Mouse (Mus musculus): Measurements from ENCODE around the gene Egfl8. TPM values are rescaled to one million over a fixed set of nuclear protein-coding genes. Genes with fewer than 3 reads are reported as not detected.

Gene Egfl8
- polyA plus RNA-seq, 1 experiment from 2014 or later: 3.6 TPM

DNA sequence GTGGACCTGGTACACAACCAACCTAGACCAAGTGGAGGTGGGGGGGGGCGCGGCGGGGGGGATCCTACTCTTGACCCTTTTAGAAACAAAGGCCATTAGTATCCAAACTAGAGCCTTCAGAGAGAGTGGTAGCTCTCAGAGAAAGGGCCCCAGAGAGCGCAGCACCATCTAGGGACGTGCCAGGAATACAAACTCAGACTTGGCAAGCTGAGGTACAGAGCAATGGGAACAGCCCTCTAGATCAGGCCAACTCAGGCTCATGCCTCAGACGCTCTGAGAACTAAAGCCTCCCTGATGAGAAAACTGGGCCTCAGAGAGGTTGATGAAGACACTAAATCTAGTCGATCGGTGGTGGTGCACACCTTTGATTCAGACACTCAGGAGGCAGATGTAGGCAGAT is 30.6 kb downstream of the Egfl8 start:
- Histone ChIP-seq H3K27me3 (ENCODE audit: control insufficient read depth, insufficient read depth, low read length) (no peaks in the 10 kb centered on the region), H3K36me3 (ENCODE audit: control insufficient read depth, insufficient read depth, low read length) (no peaks in the 10 kb centered on the region), H3K4me3 (ENCODE audit: low read length) (no peak overlapping the region), H3K4me1 (ENCODE audit: control insufficient read depth, insufficient read depth, low read length) (peaks cover 27% of the 10 kb centered on the region), H3K4me2 (replicated peaks; ENCODE audit: low read depth, low read length) (no peak overlapping the region), H3K27ac (ENCODE audit: low read depth, low read length) (no peak overlapping the region), H3K9ac (ENCODE audit: low read depth, low read length) (no peak overlapping the region), H3K9me3 (ENCODE audit: control insufficient read depth, low read length) (no peaks in the 10 kb centered on the region)
- 96% methylated on average over 8 of the region's 8 CpGs for WGBS
- ATAC-seq (ENCODE audit: low FRiP score, low TSS enrichment): no peak

DNA sequence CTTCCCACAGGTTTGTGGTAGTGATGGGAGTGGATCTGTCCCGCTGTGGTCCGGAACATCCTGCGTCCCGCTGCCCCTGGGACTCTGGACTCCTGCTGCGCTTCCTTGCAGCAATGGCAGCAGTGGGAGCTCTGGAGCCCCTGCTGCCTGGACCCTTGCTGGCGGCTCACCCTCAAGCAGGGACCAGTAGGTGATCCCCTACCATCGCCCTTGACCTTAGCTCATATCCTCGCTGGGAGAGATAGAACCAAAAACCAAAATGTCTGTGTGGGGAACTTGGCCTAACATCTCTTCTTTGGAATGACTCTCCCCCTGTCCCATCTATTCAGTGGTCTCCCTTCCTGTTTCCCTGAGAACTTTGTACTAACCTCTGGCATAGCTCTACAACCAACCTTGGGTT is 32.0 kb downstream of the Egfl8 start:
- Histone ChIP-seq H3K4me3 (ENCODE audit: low read length) (no peak overlapping the region), H3K9ac (ENCODE audit: low read depth, low read length) (no peak overlapping the region), H3K9me3 (ENCODE audit: control insufficient read depth, low read length) (no peaks in the 10 kb centered on the region), H3K27me3 (ENCODE audit: control insufficient read depth, insufficient read depth, low read length) (no peaks in the 10 kb centered on the region), H3K36me3 (ENCODE audit: control insufficient read depth, insufficient read depth, low read length) (no peaks in the 10 kb centered on the region), H3K27ac (ENCODE audit: low read depth, low read length) (no peak overlapping the region), H3K4me1 (ENCODE audit: control insufficient read depth, insufficient read depth, low read length) (peaks cover 14% of the 10 kb centered on the region), H3K4me2 (replicated peaks; ENCODE audit: low read depth, low read length) (no peak overlapping the region)
- ATAC-seq (ENCODE audit: low FRiP score, low TSS enrichment): no peak
- WGBS: 87% methylated on average over 8 of the region's 8 CpGs

DNA sequence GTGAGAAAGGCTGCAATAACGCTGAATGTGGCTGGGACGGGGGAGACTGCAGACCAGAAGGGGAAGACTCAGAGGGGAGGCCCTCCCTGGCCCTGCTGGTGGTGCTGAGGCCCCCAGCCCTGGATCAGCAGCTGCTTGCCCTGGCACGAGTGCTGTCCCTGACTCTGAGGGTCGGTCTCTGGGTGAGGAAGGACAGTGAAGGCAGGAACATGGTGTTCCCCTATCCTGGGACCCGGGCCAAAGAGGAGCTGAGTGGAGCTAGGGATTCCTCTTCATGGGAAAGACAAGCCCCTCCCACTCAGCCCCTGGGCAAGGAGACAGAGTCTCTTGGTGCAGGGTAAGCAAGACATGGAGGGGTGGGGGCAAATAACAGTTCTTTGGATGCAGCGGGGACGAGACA is 32.4 kb downstream of the Egfl8 start:
- WGBS: 71% methylated on average over 7 of the region's 7 CpGs
- no peak overlapping the region for H3K4me3 ChIP-seq (ENCODE audit: low read length)
- no peaks in the 10 kb centered on the region for H3K36me3 ChIP-seq (ENCODE audit: control insufficient read depth, insufficient read depth, low read length)
- no peaks in the 10 kb centered on the region for H3K27me3 ChIP-seq (ENCODE audit: control insufficient read depth, insufficient read depth, low read length)
- H3K9ac ChIP-seq (ENCODE audit: low read depth, low read length): no peak overlapping the region
- H3K4me1 ChIP-seq (ENCODE audit: control insufficient read depth, insufficient read depth, low read length): peaks cover 10% of the 10 kb centered on the region; the same call in 1 of the 2 replicates
- H3K27ac ChIP-seq (ENCODE audit: low read depth, low read length): no peak overlapping the region
- no peaks in the 10 kb centered on the region for H3K9me3 ChIP-seq (ENCODE audit: control insufficient read depth, low read length)
- H3K4me2 ChIP-seq (replicated peaks; ENCODE audit: low read depth, low read length): no peak overlapping the region
- ATAC-seq (ENCODE audit: low FRiP score, low TSS enrichment): no peak

DNA sequence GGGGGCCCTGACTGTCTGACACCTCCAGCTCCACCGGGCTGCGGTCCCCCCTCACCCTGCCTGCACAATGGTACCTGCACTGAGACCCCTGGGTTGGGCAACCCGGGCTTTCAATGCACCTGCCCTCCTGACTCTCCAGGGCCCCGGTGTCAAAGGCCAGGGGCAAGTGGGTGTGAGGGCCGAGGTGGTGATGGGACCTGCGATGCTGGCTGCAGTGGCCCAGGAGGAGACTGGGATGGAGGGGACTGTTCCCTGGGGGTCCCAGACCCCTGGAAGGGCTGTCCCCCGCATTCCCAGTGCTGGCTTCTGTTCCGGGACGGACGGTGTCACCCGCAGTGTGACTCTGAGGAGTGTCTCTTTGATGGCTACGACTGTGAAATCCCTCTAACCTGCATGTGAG is 33.2 kb downstream of the Egfl8 start:
- no peak overlapping the region for H3K4me3 ChIP-seq (ENCODE audit: low read length)
- H3K4me2 ChIP-seq (replicated peaks; ENCODE audit: low read depth, low read length): no peak overlapping the region
- H3K27ac ChIP-seq (ENCODE audit: low read depth, low read length): no peak overlapping the region
- H3K9ac ChIP-seq (ENCODE audit: low read depth, low read length): no peak overlapping the region
- H3K36me3 ChIP-seq (ENCODE audit: control insufficient read depth, insufficient read depth, low read length): no peaks in the 10 kb centered on the region
- no peaks in the 10 kb centered on the region for H3K9me3 ChIP-seq (ENCODE audit: control insufficient read depth, low read length)
- H3K27me3 ChIP-seq (ENCODE audit: control insufficient read depth, insufficient read depth, low read length): no peaks in the 10 kb centered on the region
- no peak for ATAC-seq (ENCODE audit: low FRiP score, low TSS enrichment)
- peaks cover 5% of the 10 kb centered on the region; the same call in 1 of the 2 replicates for H3K4me1 ChIP-seq (ENCODE audit: control insufficient read depth, insufficient read depth, low read length)
- WGBS: 85% methylated on average over 12 of the region's 12 CpGs

DNA sequence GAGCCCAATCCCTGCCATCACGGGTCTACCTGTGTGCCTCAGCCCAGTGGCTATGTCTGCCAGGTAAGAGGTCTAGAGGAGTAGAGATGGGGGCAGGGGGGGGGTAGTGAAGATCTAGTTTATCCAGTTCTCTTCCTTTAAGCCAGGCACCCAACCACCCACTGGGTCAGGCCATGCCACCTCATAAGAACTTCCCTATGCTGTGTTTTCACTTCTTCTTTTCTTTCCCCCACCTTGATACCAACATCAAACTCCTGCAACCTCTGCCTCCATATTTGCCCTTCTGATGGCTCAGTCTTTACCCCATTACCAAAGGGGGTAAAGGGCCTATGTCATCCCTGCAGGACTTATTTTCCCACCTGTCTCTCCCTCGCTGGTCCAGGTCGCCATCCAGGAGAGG is 37.7 kb downstream of the Egfl8 start:
- no peaks in the 10 kb centered on the region for H3K4me1 ChIP-seq (ENCODE audit: control insufficient read depth, insufficient read depth, low read length)
- no peak overlapping the region for H3K27ac ChIP-seq (ENCODE audit: low read depth, low read length)
- H3K4me3 ChIP-seq (ENCODE audit: low read length): no peak overlapping the region
- no peaks in the 10 kb centered on the region for H3K27me3 ChIP-seq (ENCODE audit: control insufficient read depth, insufficient read depth, low read length)
- no peak for ATAC-seq (ENCODE audit: low FRiP score, low TSS enrichment)
- H3K4me2 ChIP-seq (replicated peaks; ENCODE audit: low read depth, low read length): no peak overlapping the region
- H3K36me3 ChIP-seq (ENCODE audit: control insufficient read depth, insufficient read depth, low read length): no peaks in the 10 kb centered on the region
- no peaks in the 10 kb centered on the region for H3K9me3 ChIP-seq (ENCODE audit: control insufficient read depth, low read length)
- 90% methylated on average over 3 of the region's 3 CpGs for WGBS
- H3K9ac ChIP-seq (ENCODE audit: low read depth, low read length): no peak overlapping the region

DNA sequence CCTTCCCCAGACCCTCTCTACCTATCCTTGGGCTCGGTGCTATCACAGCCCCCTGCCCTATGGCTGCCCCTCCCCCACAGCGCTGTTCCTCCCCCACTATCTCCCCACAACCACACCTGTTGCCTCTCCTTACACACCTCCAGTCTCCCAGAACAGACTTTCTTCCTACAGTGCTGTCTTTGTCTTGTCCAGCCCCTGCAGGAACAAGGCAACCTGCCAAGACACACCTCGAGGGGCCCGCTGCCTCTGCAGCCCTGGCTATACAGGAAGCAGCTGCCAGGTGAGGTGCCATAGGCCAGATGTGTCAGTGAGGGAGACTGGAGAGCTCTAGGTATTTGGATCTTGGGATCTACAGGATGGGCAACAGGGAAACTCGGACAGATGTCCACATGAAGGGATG is 39.2 kb downstream of the Egfl8 start:
- WGBS: 81% methylated on average over 4 of the region's 5 CpGs
- Histone ChIP-seq H3K27me3 (ENCODE audit: control insufficient read depth, insufficient read depth, low read length) (no peaks in the 10 kb centered on the region), H3K9me3 (ENCODE audit: control insufficient read depth, low read length) (no peaks in the 10 kb centered on the region), H3K36me3 (ENCODE audit: control insufficient read depth, insufficient read depth, low read length) (no peaks in the 10 kb centered on the region), H3K4me3 (ENCODE audit: low read length) (no peak overlapping the region), H3K27ac (ENCODE audit: low read depth, low read length) (no peak overlapping the region), H3K4me1 (ENCODE audit: control insufficient read depth, insufficient read depth, low read length) (no peaks in the 10 kb centered on the region), H3K9ac (ENCODE audit: low read depth, low read length) (no peak overlapping the region), H3K4me2 (replicated peaks; ENCODE audit: low read depth, low read length) (no peak overlapping the region)
- no peak for ATAC-seq (ENCODE audit: low FRiP score, low TSS enrichment)

DNA sequence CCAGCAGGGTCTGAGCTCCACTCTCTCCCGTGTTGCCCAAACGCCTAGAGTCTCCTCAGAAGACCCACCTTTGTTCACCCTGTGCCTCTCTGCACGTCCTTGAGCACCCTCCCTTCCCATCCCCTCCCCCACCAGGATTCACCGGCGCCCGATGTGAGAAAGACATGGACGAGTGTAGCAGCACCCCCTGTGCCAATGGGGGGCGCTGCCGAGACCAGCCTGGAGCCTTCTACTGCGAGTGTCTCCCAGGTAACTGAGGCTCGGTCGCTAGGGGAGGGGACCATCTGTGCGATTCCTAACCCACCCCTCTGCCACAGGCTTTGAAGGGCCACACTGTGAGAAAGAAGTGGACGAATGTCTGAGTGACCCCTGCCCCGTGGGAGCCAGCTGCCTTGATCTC is 43.4 kb downstream of the Egfl8 start:
- no peaks in the 10 kb centered on the region for H3K36me3 ChIP-seq (ENCODE audit: control insufficient read depth, insufficient read depth, low read length)
- no peak for ATAC-seq (ENCODE audit: low FRiP score, low TSS enrichment)
- H3K27me3 ChIP-seq (ENCODE audit: control insufficient read depth, insufficient read depth, low read length): no peaks in the 10 kb centered on the region
- H3K4me3 ChIP-seq (ENCODE audit: low read length): no peak overlapping the region
- H3K9ac ChIP-seq (ENCODE audit: low read depth, low read length): no peak overlapping the region
- no peaks in the 10 kb centered on the region for H3K9me3 ChIP-seq (ENCODE audit: control insufficient read depth, low read length)
- 18% methylated on average over 15 of the region's 15 CpGs for WGBS
- H3K4me2 ChIP-seq (replicated peaks; ENCODE audit: low read depth, low read length): no peak overlapping the region
- H3K27ac ChIP-seq (ENCODE audit: low read depth, low read length): no peak overlapping the region
- no peaks in the 10 kb centered on the region for H3K4me1 ChIP-seq (ENCODE audit: control insufficient read depth, insufficient read depth, low read length)

DNA sequence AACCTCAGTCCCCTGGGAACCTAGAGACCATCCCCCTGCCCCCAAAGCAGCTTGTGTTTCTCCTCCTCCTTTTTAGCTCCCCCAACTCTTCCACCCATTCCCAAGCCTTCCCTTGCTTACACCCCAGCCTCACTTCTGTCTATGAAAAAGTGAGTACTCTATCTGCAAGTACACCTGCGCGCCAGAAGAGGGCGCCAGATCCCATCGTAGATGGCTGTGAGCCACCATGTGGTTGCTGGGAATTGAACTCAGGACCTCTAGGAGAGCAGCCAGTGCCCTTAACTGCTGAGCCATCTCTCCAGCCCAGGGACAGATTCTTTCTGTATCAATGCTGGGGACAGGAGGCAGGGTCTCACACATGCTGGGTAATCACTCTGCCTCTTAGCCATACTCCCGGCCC is 43.9 kb downstream of the Egfl8 start:
- 22% methylated on average over 5 of the region's 5 CpGs for WGBS
- H3K4me2 ChIP-seq (replicated peaks; ENCODE audit: low read depth, low read length): no peak overlapping the region
- no peak overlapping the region for H3K27ac ChIP-seq (ENCODE audit: low read depth, low read length)
- H3K27me3 ChIP-seq (ENCODE audit: control insufficient read depth, insufficient read depth, low read length): no peaks in the 10 kb centered on the region
- H3K9me3 ChIP-seq (ENCODE audit: control insufficient read depth, low read length): no peaks in the 10 kb centered on the region
- ATAC-seq (ENCODE audit: low FRiP score, low TSS enrichment): no peak
- H3K4me3 ChIP-seq (ENCODE audit: low read length): no peak overlapping the region
- H3K9ac ChIP-seq (ENCODE audit: low read depth, low read length): no peak overlapping the region
- H3K36me3 ChIP-seq (ENCODE audit: control insufficient read depth, insufficient read depth, low read length): no peaks in the 10 kb centered on the region
- no peaks in the 10 kb centered on the region for H3K4me1 ChIP-seq (ENCODE audit: control insufficient read depth, insufficient read depth, low read length)

DNA sequence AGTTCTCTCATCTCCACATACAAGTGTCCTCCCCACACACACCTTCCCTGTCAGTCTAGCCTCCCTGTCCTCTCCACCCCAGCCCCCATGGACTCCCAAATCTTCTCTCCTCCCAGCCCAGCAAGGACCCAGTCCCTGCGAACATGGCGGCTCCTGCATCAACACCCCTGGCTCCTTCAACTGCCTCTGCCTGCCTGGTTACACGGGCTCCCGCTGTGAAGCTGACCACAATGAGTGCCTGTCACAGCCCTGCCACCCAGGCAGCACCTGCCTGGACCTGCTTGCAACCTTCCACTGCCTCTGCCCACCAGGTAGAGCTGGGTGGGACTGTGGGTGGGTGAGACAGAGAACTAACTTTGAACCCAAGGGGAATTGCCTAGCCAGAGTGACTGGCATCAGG is 45.9 kb downstream of the Egfl8 start:
- Histone ChIP-seq H3K36me3 (ENCODE audit: control insufficient read depth, insufficient read depth, low read length) (no peaks in the 10 kb centered on the region), H3K9me3 (ENCODE audit: control insufficient read depth, low read length) (no peaks in the 10 kb centered on the region), H3K4me3 (ENCODE audit: low read length) (no peak overlapping the region), H3K27ac (ENCODE audit: low read depth, low read length) (no peak overlapping the region), H3K9ac (ENCODE audit: low read depth, low read length) (no peak overlapping the region), H3K27me3 (ENCODE audit: control insufficient read depth, insufficient read depth, low read length) (no peaks in the 10 kb centered on the region), H3K4me1 (ENCODE audit: control insufficient read depth, insufficient read depth, low read length) (no peaks in the 10 kb centered on the region; the same call in 1 of the 2 replicates), H3K4me2 (replicated peaks; ENCODE audit: low read depth, low read length) (no peak overlapping the region)
- no peak for ATAC-seq (ENCODE audit: low FRiP score, low TSS enrichment)
- 76% methylated on average over 4 of the region's 4 CpGs for WGBS

DNA sequence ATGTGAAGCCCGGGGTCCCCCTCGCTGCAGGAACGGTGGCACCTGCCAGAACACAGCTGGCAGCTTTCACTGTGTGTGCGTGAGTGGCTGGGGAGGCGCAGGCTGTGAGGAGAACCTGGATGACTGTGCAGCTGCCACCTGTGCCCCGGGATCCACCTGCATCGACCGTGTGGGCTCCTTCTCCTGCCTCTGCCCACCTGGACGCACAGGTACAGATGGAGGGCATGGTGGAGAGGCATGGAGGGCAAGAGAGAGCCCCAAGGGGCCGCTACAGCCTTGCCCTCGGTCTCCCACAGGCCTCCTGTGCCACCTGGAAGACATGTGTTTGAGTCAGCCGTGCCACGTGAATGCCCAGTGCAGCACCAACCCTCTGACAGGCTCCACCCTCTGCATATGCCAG is 47.4 kb downstream of the Egfl8 start:
- H3K4me1 ChIP-seq (ENCODE audit: control insufficient read depth, insufficient read depth, low read length): peaks cover 8% of the 10 kb centered on the region
- H3K27me3 ChIP-seq (ENCODE audit: control insufficient read depth, insufficient read depth, low read length): no peaks in the 10 kb centered on the region
- H3K27ac ChIP-seq (ENCODE audit: low read depth, low read length): no peak overlapping the region
- WGBS: 80% methylated on average over 13 of the region's 13 CpGs
- no peaks in the 10 kb centered on the region for H3K9me3 ChIP-seq (ENCODE audit: control insufficient read depth, low read length)
- no peak overlapping the region for H3K4me2 ChIP-seq (replicated peaks; ENCODE audit: low read depth, low read length)
- H3K36me3 ChIP-seq (ENCODE audit: control insufficient read depth, insufficient read depth, low read length): no peaks in the 10 kb centered on the region
- no peak overlapping the region for H3K4me3 ChIP-seq (ENCODE audit: low read length)
- no peak for ATAC-seq (ENCODE audit: low FRiP score, low TSS enrichment)
- no peak overlapping the region for H3K9ac ChIP-seq (ENCODE audit: low read depth, low read length)

Data from kidney, embryonic 14.5 days (tissue).